Mouse (Mus musculus) stomach, embryonic 16.5 days (tissue): ENCODE measurements around the gene Vtcn1. TPM values are rescaled to one million over a fixed set of nuclear protein-coding genes. Genes with fewer than 3 reads are reported as not detected.

Experiments
- ATAC-seq: fragments of 200-750 bp; cut with Nextera tagmentation; 2 replicates; pipeline ENCODE4 v1.8.0; 2017; ENCODE audit warnings: moderate number of reproducible peaks, moderate TSS enrichment; ENCODE audit not compliant: insufficient read depth, low FRiP score
- H3K27ac ChIP-seq: fragments of 300-500 bp; sonication (generic); 2 replicates; pipeline ENCODE4 v1.5.1; 2014; ENCODE audit warnings: low read length
- H3K27me3 ChIP-seq: fragments of 300-500 bp; sonication (generic); 2 replicates; pipeline ENCODE4 v1.6.1; 2014; ENCODE audit warnings: low read length, control low read depth, mixed read lengths; ENCODE audit not compliant: control insufficient read depth, insufficient read depth
- H3K36me3 ChIP-seq: fragments of 300-500 bp; sonication (generic); 2 replicates; pipeline ENCODE4 v1.6.1; 2014; ENCODE audit warnings: low read length; ENCODE audit not compliant: control insufficient read depth, insufficient read depth
- H3K4me1 ChIP-seq: fragments of 300-500 bp; sonication (generic); 2 replicates; pipeline ENCODE4 v1.6.1; 2014; ENCODE audit warnings: low read length, control low read depth, mixed read lengths; ENCODE audit not compliant: control insufficient read depth, insufficient read depth
- H3K4me2 ChIP-seq: fragments of 300-500 bp; sonication (generic); 2 replicates; pipeline ENCODE4 v1.6.1; 2014; ENCODE audit warnings: low read depth, low read length, mixed read lengths
- H3K4me3 ChIP-seq: fragments of 300-500 bp; sonication (generic); replicated peaks from 2 replicates; pipeline ENCODE4 v1.5.1; 2014; ENCODE audit warnings: mild to moderate bottlenecking, low read length
- H3K9ac ChIP-seq: fragments of 300-500 bp; sonication (generic); 2 replicates; pipeline ENCODE4 v1.6.1; 2014; ENCODE audit warnings: low read length
- H3K9me3 ChIP-seq: fragments of 300-500 bp; sonication (generic); replicated peaks from 2 replicates; pipeline ENCODE4 v1.6.1; 2016; ENCODE audit warnings: low read length, control low read depth; ENCODE audit not compliant: control insufficient read depth
- WGBS: fragments of 180-500 bp; shearing (Covaris S2); extraction: QIAGEN DNeasy Blood & Tissue Kit; methylation state at CpG from one replicate; pipeline ENCODE4 v1.1.7; 2014; 5-methylcytosine and 5-hydroxymethylcytosine counted together
- polyA plus RNA-seq: library from polyadenylated mRNA; unstranded; fragments of >200 nt; fragmentation: Nextera tagmentation; extraction: Ambion mirVana; gene quantifications from 2 replicates; pipeline ENCODE4 v1.2.1, GENCODE M21; 2015

Gene Vtcn1
- polyA plus RNA-seq, 1 experiment from 2014 or later = 2.1 TPM

DNA sequence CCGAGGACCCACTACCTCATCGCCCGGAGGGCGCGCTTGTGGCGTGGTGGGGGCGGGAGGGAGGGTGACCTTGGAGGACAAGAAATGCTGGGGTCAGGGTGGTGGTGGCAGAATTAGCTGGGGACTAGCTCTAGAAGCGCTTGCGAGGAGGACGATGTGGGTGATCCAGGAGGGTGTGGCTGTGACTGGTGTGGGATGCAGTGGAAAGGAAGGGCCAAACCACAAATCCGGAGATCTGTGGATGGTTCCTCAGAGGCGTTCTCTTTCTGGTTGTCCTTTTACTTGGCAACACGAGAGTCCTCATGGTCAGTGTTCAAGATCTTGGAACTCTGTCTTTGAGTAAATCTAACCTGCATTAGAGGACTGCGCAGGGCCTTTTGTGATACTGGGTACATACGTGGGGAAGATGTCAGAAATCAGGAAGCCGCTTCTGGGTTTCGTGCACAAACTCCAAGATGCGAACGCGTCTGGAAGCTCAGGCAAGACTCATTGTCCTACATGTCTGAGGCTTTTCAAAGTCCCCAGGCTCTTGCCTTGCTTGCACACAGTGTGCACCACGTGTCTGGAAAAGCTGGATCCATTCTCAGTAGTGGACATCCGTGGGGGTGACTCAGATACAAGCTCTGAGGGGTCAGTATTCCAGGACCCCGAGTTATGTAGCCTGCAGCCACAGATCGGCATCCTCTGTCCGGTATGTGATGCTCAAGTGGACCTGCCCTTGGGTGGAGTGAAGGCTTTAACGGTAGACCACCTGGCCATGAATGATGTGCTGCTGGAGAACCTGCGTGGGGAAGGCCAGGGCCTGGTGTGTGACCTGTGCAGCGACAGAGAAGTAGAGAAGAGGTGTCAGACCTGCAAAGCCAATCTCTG is 97.5 kb downstream of the Vtcn1 start:
- H3K9ac ChIP-seq = peak overlapping the region; percentile 90
- peak; percentile 57 for ATAC-seq
- 0 out of 2 replicates have a peak, but pooled peaks cover 1% of the 10 kb centered on the region for H3K36me3 ChIP-seq
- no peaks in the 10 kb centered on the region for H3K9me3 ChIP-seq
- WGBS = 27% methylated on average over 28 of the region's 28 CpGs
- peak overlapping the region; percentile 76 for H3K27ac ChIP-seq
- H3K4me1 ChIP-seq = peaks cover 34% of the 10 kb centered on the region
- H3K4me2 ChIP-seq = peak overlapping the region; percentile 80
- H3K4me3 ChIP-seq = peak overlapping the region; percentile 76
- no peaks in the 10 kb centered on the region for H3K27me3 ChIP-seq

DNA sequence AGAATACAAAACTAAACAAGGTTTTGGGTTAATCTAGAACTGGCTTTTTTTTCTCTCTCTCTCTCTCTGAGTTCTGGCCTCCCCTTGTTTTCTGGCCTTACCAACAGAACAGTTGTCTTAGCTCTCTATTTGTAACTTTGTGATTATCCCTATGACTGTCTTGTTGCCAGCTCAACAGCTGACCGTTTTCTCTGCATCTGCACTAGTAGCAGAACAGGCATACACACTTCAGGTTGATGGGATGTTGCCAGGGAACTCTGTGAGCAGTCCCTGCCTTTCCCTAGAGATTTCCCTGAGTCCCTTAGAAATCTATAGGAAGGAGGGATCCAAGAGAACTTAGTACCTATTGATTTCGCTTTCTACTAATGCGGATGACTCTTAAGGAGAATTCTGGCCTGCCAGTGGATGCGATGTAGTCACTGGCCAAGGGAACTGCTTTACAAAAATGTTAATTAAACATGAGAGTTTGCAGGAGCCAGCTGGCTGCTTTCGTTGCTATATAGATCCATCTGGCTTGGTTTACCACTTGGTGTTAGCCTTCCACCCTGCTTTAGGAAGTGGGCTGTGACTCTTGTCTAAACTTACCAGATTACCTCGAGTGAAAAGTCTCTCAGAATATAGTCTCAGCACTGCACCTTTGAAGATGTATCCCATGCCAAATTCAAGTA is 98.9 kb downstream of the Vtcn1 start:
- no peaks in the 10 kb centered on the region for H3K9me3 ChIP-seq
- H3K4me3 ChIP-seq = no peak overlapping the region
- 53% methylated on average over 6 of the region's 6 CpGs for WGBS
- H3K9ac ChIP-seq = no peak overlapping the region
- H3K27ac ChIP-seq = peak overlapping the region; percentile 3
- peaks cover 34% of the 10 kb centered on the region for H3K4me1 ChIP-seq
- no peak for ATAC-seq
- H3K4me2 ChIP-seq = 0 out of 2 replicates have a peak overlapping the region, but pooled peaks have one; percentile 80
- no peaks in the 10 kb centered on the region for H3K27me3 ChIP-seq
- peaks cover 5% of the 10 kb centered on the region; the same call in 1 of the 2 replicates for H3K36me3 ChIP-seq

GRCm38 (mm10) chr3:100925176-100925575 is 99.9 kb downstream of the Vtcn1 start:
- Histone ChIP-seq H3K9ac (no peak overlapping the region), H3K27ac (no peak overlapping the region), H3K4me3 (no peak overlapping the region), H3K9me3 (no peaks in the 10 kb centered on the region), H3K4me2 (no peak overlapping the region), H3K4me1 (peaks cover 34% of the 10 kb centered on the region), H3K27me3 (no peaks in the 10 kb centered on the region), H3K36me3 (peaks cover 5% of the 10 kb centered on the region; the same call in 1 of the 2 replicates)
- ATAC-seq = no peak
- WGBS = 70% methylated on average over 16 of the region's 16 CpGs

DNA sequence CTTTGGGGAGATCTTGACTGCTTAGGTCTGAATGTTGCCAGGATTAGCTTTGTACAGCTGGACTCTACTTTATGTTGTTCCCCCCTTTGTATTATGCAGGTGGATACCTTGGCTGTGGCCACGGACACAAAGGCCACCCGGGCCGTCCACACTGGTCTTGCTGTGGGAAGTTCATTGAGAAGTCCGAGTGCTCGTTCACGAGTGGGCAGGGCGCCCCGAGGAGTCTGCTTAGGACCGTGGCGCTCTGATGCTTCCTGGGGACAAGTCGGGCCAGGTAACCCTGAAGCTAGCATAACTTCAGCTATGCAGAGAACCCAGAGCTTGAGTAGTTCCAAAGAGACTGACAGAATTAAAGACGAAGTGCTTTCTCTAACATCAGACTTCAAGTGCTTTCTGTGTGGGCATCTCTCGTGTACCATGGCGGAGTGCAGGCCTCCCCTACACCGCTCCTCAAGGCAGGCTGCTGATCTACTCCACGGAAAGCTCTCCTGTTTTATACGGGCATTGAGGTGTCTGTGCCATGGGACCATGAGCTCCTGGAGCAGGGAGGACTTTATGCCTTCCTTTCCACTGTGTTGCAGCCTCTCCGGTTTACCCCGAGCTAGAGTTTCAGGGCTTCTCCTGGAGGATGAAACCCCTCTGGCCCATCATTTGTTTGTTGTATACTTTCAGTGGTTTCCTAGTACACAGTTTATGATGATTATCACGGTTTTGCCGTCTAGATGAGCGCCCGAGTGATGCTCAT is 106.2 kb downstream of the Vtcn1 start:
- no peak for ATAC-seq
- 91% methylated on average over 23 of the region's 23 CpGs for WGBS
- H3K4me1 ChIP-seq = peaks cover 6% of the 10 kb centered on the region; the same call in 1 of the 2 replicates
- H3K9ac ChIP-seq = no peak overlapping the region
- H3K36me3 ChIP-seq = peaks cover 5% of the 10 kb centered on the region; the same call in 1 of the 2 replicates
- H3K27ac ChIP-seq = no peak overlapping the region
- H3K4me3 ChIP-seq = no peak overlapping the region
- H3K27me3 ChIP-seq = no peaks in the 10 kb centered on the region
- H3K9me3 ChIP-seq = no peaks in the 10 kb centered on the region
- H3K4me2 ChIP-seq = no peak overlapping the region

DNA sequence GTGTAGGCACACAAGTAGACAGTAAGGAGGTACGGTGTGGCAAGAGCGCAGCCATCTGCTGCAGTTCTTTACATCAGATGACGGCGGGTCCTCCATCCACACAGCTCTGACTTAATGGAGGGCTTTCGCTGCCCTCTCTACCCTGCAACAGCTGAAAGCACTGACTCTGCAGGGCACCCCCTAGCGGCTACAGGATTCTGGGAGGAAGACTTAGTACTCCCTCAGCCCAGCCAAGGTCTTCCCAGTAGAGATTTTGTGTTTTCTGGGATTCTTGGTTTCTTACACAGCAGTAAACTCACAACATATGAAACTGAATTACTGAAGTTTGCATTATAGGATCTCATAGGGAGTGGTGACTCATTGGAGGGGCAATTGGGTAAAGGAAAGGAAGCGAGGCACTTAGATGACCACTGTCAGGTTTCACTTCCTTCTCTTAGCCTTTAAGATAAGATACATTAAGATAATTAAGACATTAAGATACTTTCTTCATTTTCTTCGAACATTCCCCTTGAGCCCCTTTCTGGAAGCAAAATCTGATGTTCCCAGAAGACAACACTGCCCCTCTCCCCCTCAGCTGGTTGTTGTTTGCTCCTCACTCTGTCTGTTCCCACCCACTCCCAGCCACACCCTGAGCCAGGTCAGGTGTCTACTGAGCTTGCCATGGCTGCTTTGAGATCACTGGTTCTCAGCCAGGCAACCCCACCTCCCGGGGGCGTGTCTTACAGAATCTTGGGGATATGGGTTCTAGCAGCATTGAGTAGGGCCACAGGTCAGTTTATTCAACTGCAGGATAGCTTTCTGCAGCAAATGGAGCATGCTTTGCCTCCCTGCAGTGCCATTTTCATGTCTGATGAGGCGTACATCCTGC is 107.1 kb downstream of the Vtcn1 start:
- no peak overlapping the region for H3K4me2 ChIP-seq
- no peaks in the 10 kb centered on the region for H3K4me1 ChIP-seq
- no peak overlapping the region for H3K27ac ChIP-seq
- no peak overlapping the region for H3K9ac ChIP-seq
- 76% methylated on average over 11 of the region's 11 CpGs for WGBS
- H3K36me3 ChIP-seq = peaks cover 5% of the 10 kb centered on the region; the same call in 1 of the 2 replicates
- ATAC-seq = no peak
- H3K27me3 ChIP-seq = no peaks in the 10 kb centered on the region
- no peaks in the 10 kb centered on the region for H3K9me3 ChIP-seq
- H3K4me3 ChIP-seq = no peak overlapping the region

GRCm38 (mm10) chr3:100935521-100935920 is 110.3 kb downstream of the Vtcn1 start:
- H3K27me3 ChIP-seq = no peaks in the 10 kb centered on the region
- peaks cover 13% of the 10 kb centered on the region; the same call in 1 of the 2 replicates for H3K36me3 ChIP-seq
- no peaks in the 10 kb centered on the region for H3K4me1 ChIP-seq
- no peak overlapping the region for H3K4me3 ChIP-seq
- no peaks in the 10 kb centered on the region for H3K9me3 ChIP-seq
- no peak overlapping the region for H3K27ac ChIP-seq
- WGBS = 91% methylated on average over 6 of the region's 6 CpGs
- H3K9ac ChIP-seq = no peak overlapping the region
- H3K4me2 ChIP-seq = no peak overlapping the region
- no peak for ATAC-seq

GRCm38 (mm10) chr3:100936201-100936600 is 110.9 kb downstream of the Vtcn1 start:
- Histone ChIP-seq H3K27ac (no peak overlapping the region), H3K4me3 (no peak overlapping the region), H3K4me1 (no peaks in the 10 kb centered on the region), H3K4me2 (no peak overlapping the region), H3K36me3 (peaks cover 13% of the 10 kb centered on the region; the same call in 1 of the 2 replicates), H3K9me3 (no peaks in the 10 kb centered on the region), H3K9ac (no peak overlapping the region), H3K27me3 (no peaks in the 10 kb centered on the region)
- no peak for ATAC-seq
- 89% methylated on average over 6 of the region's 6 CpGs for WGBS

DNA sequence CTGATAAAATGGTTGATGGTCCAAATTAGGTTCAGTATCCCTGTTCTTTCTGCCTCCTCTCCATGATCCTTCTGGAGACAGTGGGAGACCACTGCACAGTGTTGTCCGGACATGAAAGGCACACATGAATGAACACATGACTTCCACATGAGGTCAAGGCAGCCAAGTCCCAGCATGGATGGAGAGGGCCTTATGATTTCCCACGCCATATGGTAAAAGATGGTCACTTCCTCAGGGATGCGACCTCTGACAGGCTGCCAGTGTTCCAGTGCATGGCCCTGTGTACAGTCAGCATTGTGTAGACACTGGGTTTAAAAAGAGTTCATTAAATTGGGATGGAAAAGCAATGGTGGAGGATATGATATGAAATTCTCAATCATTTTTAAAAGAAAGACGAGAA is 113.0 kb downstream of the Vtcn1 start:
- Histone ChIP-seq H3K4me1 (no peaks in the 10 kb centered on the region), H3K9ac (no peak overlapping the region), H3K27me3 (no peaks in the 10 kb centered on the region), H3K4me3 (no peak overlapping the region), H3K27ac (no peak overlapping the region), H3K4me2 (no peak overlapping the region), H3K36me3 (peaks cover 13% of the 10 kb centered on the region; the same call in 1 of the 2 replicates), H3K9me3 (no peaks in the 10 kb centered on the region)
- 93% methylated on average over 4 of the region's 4 CpGs for WGBS
- ATAC-seq = no peak
